Mouse (Mus musculus): ENCODE measurements around the gene Herpud2. TPM values are rescaled to one million over a fixed set of nuclear protein-coding genes. Genes with fewer than 3 reads are reported as not detected.
A peak's percentile ranks its signal among the peaks of the same experiment; 100 is the strongest.

Herpud2 gene
- polyA plus RNA-seq, 1 experiment: 27.9 TPM

DNA sequence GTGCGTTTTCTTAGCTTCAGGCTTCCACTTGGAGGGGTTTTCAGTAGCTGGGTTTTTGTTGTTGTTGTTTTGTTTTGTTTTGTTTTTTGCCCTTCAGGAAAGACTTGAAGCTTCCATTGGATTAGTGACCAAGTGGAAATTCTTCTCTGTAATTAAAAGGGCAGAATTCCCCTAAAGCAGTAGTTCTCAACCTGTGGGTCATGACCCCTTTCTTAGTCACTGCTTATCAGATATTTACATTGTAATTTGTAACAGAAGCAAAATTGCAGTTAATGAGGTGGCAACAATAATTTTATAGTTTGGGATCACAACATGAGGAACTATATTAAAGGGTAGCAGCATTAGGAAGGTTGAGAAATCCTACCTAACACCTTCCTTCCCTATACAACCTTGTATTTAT is 837 bp upstream of the Herpud2 start:
- H3K4me1 ChIP-seq: peaks cover 37% of the 10 kb centered on the region
- no peaks in the 10 kb centered on the region for H3K27me3 ChIP-seq (replicated peaks)
- TF ChIP-seq FLI1 (IDR thresholded peaks at IDR 0.05; ENCODE audit: low read length): no peak
- no peak for TF ChIP-seq GATA1 (IDR thresholded peaks at IDR 0.05; ENCODE audit: borderline replicate concordance, low read length)
- H3K4me3 ChIP-seq (replicated peaks): peak overlapping the region; percentile 93
- peaks cover 14% of the 10 kb centered on the region for H3K36me3 ChIP-seq (replicated peaks; ENCODE audit: low read length)
- H3K9me3 ChIP-seq: peaks cover 4% of the 10 kb centered on the region

DNA sequence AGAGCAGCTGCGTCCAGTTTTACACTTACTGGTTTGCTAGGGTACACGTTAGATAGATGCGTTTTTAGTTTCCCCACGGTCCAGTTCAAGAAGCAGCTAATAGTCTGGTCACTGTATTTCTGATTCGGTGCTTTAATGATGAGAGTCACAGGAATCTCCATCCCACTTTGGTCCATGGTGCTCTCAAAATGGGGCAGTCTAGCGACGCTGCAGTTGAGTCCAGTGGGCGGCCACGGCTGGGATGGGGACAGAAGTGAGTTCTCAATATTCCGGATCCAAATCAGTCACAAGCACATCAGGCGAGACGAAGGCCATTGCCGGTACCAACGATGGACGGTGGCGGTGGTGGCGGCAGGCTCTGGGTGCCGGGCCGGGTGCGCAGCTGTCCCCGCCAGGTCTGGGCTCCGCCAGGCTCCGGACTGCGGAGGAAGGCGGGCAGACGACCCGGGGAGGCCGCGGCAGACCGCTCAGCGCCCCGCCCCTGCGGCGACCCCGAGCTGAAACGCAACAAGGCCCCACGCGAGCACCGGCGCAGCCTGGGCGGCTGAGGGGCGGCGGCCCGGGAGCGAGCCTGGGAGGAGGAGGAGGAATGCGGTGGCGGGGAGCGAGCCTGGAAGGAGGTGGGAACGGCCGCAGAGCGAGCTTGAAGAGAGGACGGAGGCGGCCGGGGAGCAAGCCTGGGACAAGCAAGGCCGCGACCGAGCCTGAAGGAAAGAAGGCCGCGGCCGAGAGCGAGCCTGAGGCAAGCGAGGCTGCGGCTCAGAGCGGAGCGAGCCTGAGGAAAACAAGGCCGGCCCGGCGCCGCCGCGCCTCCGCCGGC is 619 bp downstream of the Herpud2 start:
- H3K4me1 ChIP-seq: peaks cover 39% of the 10 kb centered on the region
- peaks cover 4% of the 10 kb centered on the region for H3K9me3 ChIP-seq
- H3K36me3 ChIP-seq (replicated peaks; ENCODE audit: low read length): peaks cover 23% of the 10 kb centered on the region
- no peak for TF ChIP-seq FLI1 (IDR thresholded peaks at IDR 0.05; ENCODE audit: low read length)
- no peak for TF ChIP-seq GATA1 (IDR thresholded peaks at IDR 0.05; ENCODE audit: borderline replicate concordance, low read length)
- H3K27me3 ChIP-seq (replicated peaks): no peaks in the 10 kb centered on the region
- peak overlapping the region; percentile 93 for H3K4me3 ChIP-seq (replicated peaks)

DNA sequence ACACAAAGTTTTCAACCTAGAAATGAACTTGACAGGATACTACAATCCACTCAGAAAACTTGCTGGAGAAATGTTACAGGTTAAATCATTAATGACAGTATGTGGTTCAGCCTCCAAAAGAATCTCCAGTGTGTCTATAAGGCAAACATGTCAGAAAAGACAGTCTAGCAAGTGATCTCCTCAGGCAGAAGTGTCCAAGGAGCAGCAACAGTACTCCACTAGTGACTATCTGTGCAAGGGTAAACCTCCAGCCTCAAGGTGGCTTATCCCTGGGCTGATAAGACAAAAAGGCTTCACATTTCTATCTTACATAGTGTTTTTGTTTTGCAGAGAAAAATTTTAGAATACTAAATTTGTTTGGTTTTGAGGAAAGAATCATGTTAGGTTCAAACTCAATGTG is 2.9 kb downstream of the Herpud2 start:
- Histone ChIP-seq H3K27me3 (replicated peaks) (no peaks in the 10 kb centered on the region), H3K36me3 (replicated peaks; ENCODE audit: low read length) (peaks cover 19% of the 10 kb centered on the region), H3K9me3 (no peaks in the 10 kb centered on the region), H3K4me1 (peaks cover 52% of the 10 kb centered on the region), H3K4me3 (replicated peaks) (peak overlapping the region; percentile 93)
- TF ChIP-seq FLI1 (IDR thresholded peaks at IDR 0.05; ENCODE audit: low read length): no peak
- TF ChIP-seq GATA1 (IDR thresholded peaks at IDR 0.05; ENCODE audit: borderline replicate concordance, low read length): no peak

DNA sequence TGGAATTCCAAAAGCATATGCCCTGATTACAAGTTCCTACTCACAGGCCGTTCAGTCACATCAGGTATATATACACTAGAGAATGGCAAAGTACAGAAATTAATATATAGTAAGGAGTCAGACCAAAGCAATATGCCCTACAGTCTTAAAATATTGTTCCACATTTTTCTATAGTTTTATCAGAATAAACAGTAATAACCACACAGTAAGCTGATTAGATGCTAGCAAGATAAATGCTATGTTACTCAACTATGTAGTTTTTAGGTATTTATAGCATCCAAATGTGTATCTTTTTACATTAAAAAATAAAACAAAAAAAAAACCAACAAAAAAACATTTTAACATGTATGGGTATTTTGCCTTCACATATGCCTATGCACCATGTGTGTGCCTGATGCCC is 5.7 kb downstream of the Herpud2 start:
- Histone ChIP-seq H3K4me3 (replicated peaks) (peak overlapping the region; percentile 26), H3K27me3 (replicated peaks) (no peaks in the 10 kb centered on the region), H3K36me3 (replicated peaks; ENCODE audit: low read length) (peaks cover 26% of the 10 kb centered on the region), H3K9me3 (no peaks in the 10 kb centered on the region), H3K4me1 (peaks cover 65% of the 10 kb centered on the region)
- TF ChIP-seq FLI1 (IDR thresholded peaks at IDR 0.05; ENCODE audit: low read length) (no peak), GATA1 (IDR thresholded peaks at IDR 0.05; ENCODE audit: borderline replicate concordance, low read length) (no peak)

DNA sequence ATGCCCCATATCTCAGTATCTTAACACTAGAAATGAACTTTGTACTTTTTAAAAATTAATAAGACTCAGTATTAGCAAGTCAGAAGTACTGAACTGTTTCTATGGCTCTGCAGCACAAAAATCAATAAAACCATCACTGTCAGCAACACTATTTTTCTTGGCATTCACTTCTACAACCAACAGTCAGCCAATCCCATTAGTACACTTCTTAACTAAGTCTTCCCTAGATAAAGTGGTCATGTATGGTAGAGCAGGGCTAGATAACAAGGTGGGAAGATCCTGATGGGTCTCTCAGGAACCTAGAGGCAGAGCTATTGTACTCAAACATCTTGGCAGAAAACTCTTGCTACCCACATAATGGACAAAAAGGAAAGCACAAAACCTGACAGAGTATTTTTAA is 7.7 kb downstream of the Herpud2 start:
- no peaks in the 10 kb centered on the region for H3K9me3 ChIP-seq
- H3K4me1 ChIP-seq: peaks cover 83% of the 10 kb centered on the region
- H3K27me3 ChIP-seq (replicated peaks): no peaks in the 10 kb centered on the region
- peak overlapping the region; percentile 53 for H3K4me3 ChIP-seq (replicated peaks)
- no peak for TF ChIP-seq FLI1 (IDR thresholded peaks at IDR 0.05; ENCODE audit: low read length)
- H3K36me3 ChIP-seq (replicated peaks; ENCODE audit: low read length): peaks cover 30% of the 10 kb centered on the region

DNA sequence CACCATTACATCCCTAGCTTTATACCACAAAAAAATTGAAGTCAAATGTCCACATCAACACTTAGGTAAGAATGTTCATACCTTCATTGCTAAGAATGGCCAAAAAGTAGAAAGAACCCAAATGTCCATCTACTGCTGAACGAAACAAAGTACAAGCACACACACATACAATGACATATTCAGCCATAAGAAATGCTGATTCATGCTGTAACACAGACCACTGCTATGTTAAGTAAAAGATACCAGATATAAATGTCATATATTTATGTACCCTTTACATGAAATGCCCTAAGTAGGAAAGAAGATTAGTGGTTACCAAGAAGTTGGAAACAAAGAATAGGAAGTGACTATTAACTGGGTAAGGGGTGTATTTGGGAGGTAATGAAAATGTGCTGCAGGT is 8.6 kb downstream of the Herpud2 start:
- Histone ChIP-seq H3K4me1 (peaks cover 83% of the 10 kb centered on the region), H3K36me3 (replicated peaks; ENCODE audit: low read length) (peaks cover 26% of the 10 kb centered on the region)

DNA sequence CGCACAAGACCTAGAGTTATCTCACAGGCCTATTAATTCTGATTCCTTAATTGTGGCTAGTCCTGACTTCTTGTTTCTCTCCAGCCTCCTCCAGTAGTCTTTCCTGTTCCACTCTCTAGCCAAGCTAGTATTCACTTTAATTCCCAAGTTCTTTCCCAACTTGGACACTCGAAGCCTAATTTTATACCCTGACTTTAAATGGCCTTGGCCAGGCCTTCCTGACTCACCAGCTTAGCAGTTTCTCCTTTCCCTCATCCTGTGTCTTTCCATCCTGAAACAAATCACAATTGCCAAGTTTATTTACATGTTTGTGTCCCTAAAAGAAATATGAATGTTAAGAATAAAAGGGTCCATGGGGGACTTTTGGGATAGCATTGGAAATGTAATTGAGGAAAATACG is 9.6 kb downstream of the Herpud2 start:
- H3K27me3 ChIP-seq (replicated peaks): no peaks in the 10 kb centered on the region
- H3K4me1 ChIP-seq: peaks cover 85% of the 10 kb centered on the region
- TF ChIP-seq FLI1 (IDR thresholded peaks at IDR 0.05; ENCODE audit: low read length) (no peak), GATA1 (IDR thresholded peaks at IDR 0.05; ENCODE audit: borderline replicate concordance, low read length) (no peak)
- no peak overlapping the region for H3K4me3 ChIP-seq (replicated peaks)
- H3K36me3 ChIP-seq (replicated peaks; ENCODE audit: low read length): peaks cover 23% of the 10 kb centered on the region
- no peaks in the 10 kb centered on the region for H3K9me3 ChIP-seq

More for the DNA sequence above, 8.6 kb downstream of the Herpud2 start:
- no peaks in the 10 kb centered on the region for H3K27me3 ChIP-seq (replicated peaks)
- H3K9me3 ChIP-seq: no peaks in the 10 kb centered on the region
- H3K4me3 ChIP-seq (replicated peaks): no peak overlapping the region
- TF ChIP-seq FLI1 (IDR thresholded peaks at IDR 0.05; ENCODE audit: low read length) (no peak), GATA1 (IDR thresholded peaks at IDR 0.05; ENCODE audit: borderline replicate concordance, low read length) (no peak)

DNA sequence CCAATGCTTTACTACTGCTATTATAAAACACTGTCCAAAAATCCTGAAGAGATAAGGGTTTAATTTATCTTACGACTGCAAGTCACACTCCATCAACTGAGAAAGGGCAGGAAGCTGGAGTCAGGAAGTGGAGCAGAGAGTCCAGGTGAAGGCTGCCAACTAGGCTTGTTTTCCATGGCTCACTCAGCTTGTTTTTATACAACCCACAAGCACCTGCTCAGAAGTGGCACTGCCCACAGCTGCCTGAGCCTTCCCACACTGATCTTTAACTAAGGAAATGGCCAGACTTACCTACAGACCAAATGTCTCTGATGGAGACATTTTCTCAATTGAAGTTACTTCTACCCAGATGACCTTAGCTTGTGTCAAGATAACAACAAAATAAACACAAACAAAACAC is 11.3 kb downstream of the Herpud2 start:
- Histone ChIP-seq H3K36me3 (replicated peaks; ENCODE audit: low read length) (peaks cover 23% of the 10 kb centered on the region), H3K4me1 (peaks cover 82% of the 10 kb centered on the region), H3K4me3 (replicated peaks) (no peak overlapping the region), H3K9me3 (no peaks in the 10 kb centered on the region), H3K27me3 (replicated peaks) (no peaks in the 10 kb centered on the region)
- TF ChIP-seq GATA1 (IDR thresholded peaks at IDR 0.05; ENCODE audit: borderline replicate concordance, low read length) (no peak), FLI1 (IDR thresholded peaks at IDR 0.05; ENCODE audit: low read length) (no peak)

DNA sequence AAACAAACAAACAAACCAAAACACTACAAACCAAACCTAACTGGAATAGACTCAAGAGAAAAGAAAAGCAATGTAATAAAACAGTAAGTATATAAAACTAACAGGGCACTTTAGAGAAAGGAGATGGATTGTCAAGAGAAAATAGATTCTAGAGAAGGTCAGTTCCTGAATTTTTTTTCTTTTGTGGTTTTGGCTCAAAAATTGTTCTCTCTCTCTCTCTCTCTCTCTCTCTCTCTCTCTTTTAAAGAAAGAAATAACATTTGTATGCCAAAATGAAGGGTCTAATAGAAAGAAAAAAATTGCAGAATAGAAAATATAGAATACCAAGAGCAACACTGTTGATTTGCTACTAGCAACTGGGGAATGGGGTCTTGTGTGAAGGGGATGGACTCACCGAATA is 12.7 kb downstream of the Herpud2 start:
- H3K36me3 ChIP-seq (replicated peaks; ENCODE audit: low read length): peaks cover 25% of the 10 kb centered on the region
- no peaks in the 10 kb centered on the region for H3K9me3 ChIP-seq
- peaks cover 74% of the 10 kb centered on the region for H3K4me1 ChIP-seq
- no peak overlapping the region for H3K4me3 ChIP-seq (replicated peaks)
- TF ChIP-seq GATA1 (IDR thresholded peaks at IDR 0.05; ENCODE audit: borderline replicate concordance, low read length): no peak
- TF ChIP-seq FLI1 (IDR thresholded peaks at IDR 0.05; ENCODE audit: low read length): no peak
- H3K27me3 ChIP-seq (replicated peaks): no peaks in the 10 kb centered on the region

DNA sequence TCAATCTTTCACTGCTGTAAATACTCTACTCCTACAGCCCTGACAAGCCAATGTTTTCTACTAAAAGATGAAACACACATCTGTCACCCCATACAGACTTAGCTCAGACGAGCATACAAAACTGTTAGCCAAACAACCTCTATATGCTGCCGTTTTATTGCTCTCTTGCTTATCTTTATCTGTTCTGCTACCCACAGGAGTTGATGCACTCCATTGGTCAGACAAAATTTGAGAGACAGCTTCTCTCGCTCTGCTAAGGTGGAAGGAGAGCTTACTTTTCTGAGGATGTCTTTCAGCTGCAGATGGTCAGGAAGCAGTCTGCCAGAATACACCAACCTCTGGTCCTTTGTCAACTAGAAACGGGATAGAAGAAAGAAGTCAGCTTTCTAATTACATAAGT is 18.7 kb downstream of the Herpud2 start:
- no peak for TF ChIP-seq GATA1 (IDR thresholded peaks at IDR 0.05; ENCODE audit: borderline replicate concordance, low read length)
- no peak for TF ChIP-seq FLI1 (IDR thresholded peaks at IDR 0.05; ENCODE audit: low read length)
- H3K36me3 ChIP-seq (replicated peaks; ENCODE audit: low read length): peaks cover 49% of the 10 kb centered on the region
- peaks cover 44% of the 10 kb centered on the region for H3K4me1 ChIP-seq
- no peaks in the 10 kb centered on the region for H3K27me3 ChIP-seq (replicated peaks)
- no peaks in the 10 kb centered on the region for H3K9me3 ChIP-seq
- no peak overlapping the region for H3K4me3 ChIP-seq (replicated peaks)
